Mouse (Mus musculus) common myeloid progenitor, adult 5-6 weeks (primary cell): ENCODE measurements at regions not wholly inside any gene's neighbourhood (a gene's known extent, or its start where the extent isn't known, plus 50 kb on each side); places are given as distances from the start of the nearest gene placed in this dataset.

Experiments used
- ATAC-seq: replicated peaks from 2 replicates; pipeline ENCODE4 v1.8.0; 2016; ENCODE audit warnings: low read depth, mild to moderate bottlenecking, moderate TSS enrichment, inconsistent platforms; ENCODE audit not compliant: poor library complexity, severe bottlenecking

- ATAC-seq: 0 out of 2 replicates have a peak, but pooled peaks have one; percentile 47
These were observed 553.3 kb downstream of the Jrkl start for GRCm38 (mm10) chr9:12692329-12692728.

GRCm38 (mm10) chr9:12690948-12691279, 554.7 kb downstream of the Jrkl start:
- ATAC-seq: no peak

GRCm38 (mm10) chr9:12690182-12690947, 555.3 kb downstream of the Jrkl start:
- ATAC-seq: no peak
